Mouse (Mus musculus): ENCODE data around the gene Tlr3. TPM values are rescaled to one million over a fixed set of nuclear protein-coding genes. Genes with fewer than 3 reads are reported as not detected.

Gene Tlr3
- polyA plus RNA-seq, 1 experiment from 2014 or later, result 1.7 TPM

DNA sequence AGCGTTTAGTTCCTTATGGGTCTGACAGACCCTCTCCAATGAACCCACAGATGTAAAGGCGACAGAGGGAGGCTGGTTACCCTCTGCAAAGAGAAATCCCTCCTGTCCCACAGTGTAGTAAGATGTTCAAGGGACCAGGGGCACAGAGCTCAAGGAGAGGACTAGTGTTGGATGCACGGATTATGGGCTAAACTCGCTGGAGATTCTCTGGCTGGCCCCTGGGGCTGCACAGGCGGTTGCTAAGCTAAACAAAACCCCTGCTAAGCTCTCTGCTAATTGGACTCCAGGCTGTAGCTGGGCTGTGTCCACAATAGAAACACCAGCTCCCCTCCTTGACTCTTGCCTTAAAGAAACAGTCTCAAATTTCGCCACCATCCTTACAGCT, 28.9 kb downstream of the Tlr3 start, which contains the start of gene Fam149a:
TSS of gene Fam149a (minus strand) at position 329 of the 385 bp plus-strand sequence.
- Histone ChIP-seq H3K36me3 (replicated peaks; ENCODE audit: insufficient read depth, low read length) (no peaks in the 10 kb centered on the region), H3K27me3 (ENCODE audit: insufficient read depth, low read length) (peaks cover 5% of the 10 kb centered on the region; the same call in 1 of the 2 replicates), H3K4me1 (ENCODE audit: insufficient read depth) (peaks cover 9% of the 10 kb centered on the region; the same call in 1 of the 2 replicates), H3K4me2 (ENCODE audit: low read depth, low read length) (peak within 1 kb of the TSS; percentile 51), H3K4me3 (ENCODE audit: low read depth, low read length) (peak within 1 kb of the TSS; percentile 10; the same call in 1 of the 2 replicates), H3K9me3 (ENCODE audit: low read length) (no peaks in the 10 kb centered on the region), H3K9ac (replicated peaks) (no peak within 1 kb of the TSS), H3K27ac (ENCODE audit: low read depth) (no peak within 1 kb of the TSS)
- 13% methylated on average over 6 of the region's 6 CpGs for WGBS (ENCODE audit: insufficient replicate concordance)
- no peak for DNase-seq
- no peak for ATAC-seq
- no peak for TF ChIP-seq EP300 (IDR thresholded peaks at IDR 0.05; ENCODE audit: low read depth)
- no peak for TF ChIP-seq CTCF (IDR thresholded peaks at IDR 0.05; ENCODE audit: low read depth)

DNA sequence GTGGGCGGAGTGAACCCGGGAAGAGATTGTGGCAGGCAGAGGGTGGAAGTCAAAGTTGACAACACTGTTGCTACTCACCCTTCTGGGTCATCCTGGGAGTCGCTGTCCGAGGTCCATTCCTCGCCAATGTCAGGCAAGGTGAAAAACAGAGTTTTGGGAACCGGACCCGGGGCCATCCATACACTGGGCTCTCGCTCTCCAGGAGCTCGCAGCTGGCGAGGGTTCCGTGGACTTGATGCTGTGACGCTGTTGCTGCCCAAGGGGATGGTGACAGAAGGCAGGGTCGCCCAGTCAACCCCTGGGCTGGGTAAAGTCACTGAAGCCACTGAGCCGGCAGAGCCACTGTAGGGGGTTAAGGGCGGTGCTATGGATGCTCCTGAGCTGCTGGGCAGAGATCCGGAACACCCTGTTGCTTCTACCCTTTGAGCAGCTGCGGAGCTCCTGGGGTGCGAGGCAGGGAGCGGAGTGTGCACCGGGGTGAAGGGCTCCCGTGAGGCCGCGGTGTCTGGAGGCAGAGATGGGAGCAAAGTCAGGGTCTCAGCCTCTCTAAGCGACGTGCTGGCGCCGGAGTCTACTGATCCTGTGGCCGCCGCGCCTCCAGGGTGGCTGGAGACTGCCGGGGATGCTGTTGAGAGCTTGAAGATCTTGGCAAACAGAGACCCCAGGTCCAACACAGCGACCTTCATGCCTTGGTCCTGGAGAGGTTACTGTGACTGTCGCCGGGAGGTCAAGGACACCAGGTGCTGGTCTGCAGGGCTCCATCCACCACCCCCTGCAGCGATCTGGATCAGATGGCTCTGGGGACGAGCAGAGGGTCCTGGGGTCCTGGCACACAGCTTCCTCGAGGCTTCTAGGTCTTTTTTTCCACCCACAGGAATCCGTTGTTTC, 29.6 kb downstream of the Tlr3 start:
- no peak for ATAC-seq
- H3K4me2 ChIP-seq (ENCODE audit: low read depth, low read length), result peak overlapping the region; percentile 51
- no peak overlapping the region for H3K27ac ChIP-seq (ENCODE audit: low read depth)
- WGBS (ENCODE audit: insufficient replicate concordance), result 5% methylated on average over 38 of the region's 38 CpGs
- DNase-seq, result no peak
- H3K36me3 ChIP-seq (replicated peaks; ENCODE audit: insufficient read depth, low read length), result no peaks in the 10 kb centered on the region
- H3K27me3 ChIP-seq (ENCODE audit: insufficient read depth, low read length), result peaks cover 5% of the 10 kb centered on the region; the same call in 1 of the 2 replicates
- H3K4me3 ChIP-seq (ENCODE audit: low read depth, low read length), result peak overlapping the region; percentile 10; the same call in 1 of the 2 replicates
- peaks cover 9% of the 10 kb centered on the region; the same call in 1 of the 2 replicates for H3K4me1 ChIP-seq (ENCODE audit: insufficient read depth)
- H3K9me3 ChIP-seq (ENCODE audit: low read length), result no peaks in the 10 kb centered on the region
- TF ChIP-seq CTCF (IDR thresholded peaks at IDR 0.05; ENCODE audit: low read depth) (no peak), EP300 (IDR thresholded peaks at IDR 0.05; ENCODE audit: low read depth) (no peak)
- H3K9ac ChIP-seq (replicated peaks), result no peak overlapping the region

DNA sequence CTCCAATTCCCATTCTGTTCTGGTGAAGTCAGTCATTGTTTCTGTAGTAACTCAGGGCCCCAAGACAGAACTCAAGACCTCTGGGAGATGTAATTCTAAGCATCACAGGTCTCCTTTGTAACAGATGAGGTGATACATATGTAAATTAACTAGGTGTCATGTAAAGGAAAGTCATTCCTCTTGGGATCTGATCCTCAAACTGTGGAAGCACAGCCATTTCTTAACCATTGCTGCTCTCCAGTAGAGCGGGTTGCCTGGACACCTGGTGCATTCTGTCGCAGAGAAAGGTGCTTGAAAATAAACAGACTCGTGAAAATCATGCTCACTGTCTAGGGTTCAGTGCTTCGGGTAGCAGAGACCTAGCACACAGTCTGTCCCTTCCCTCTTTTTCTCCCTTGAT, 30.3 kb downstream of the Tlr3 start:
- Histone ChIP-seq H3K9me3 (ENCODE audit: low read length) (no peaks in the 10 kb centered on the region), H3K9ac (replicated peaks) (no peak overlapping the region), H3K4me1 (ENCODE audit: insufficient read depth) (peaks cover 9% of the 10 kb centered on the region; the same call in 1 of the 2 replicates), H3K4me3 (ENCODE audit: low read depth, low read length) (no peak overlapping the region), H3K27ac (ENCODE audit: low read depth) (no peak overlapping the region), H3K36me3 (replicated peaks; ENCODE audit: insufficient read depth, low read length) (no peaks in the 10 kb centered on the region), H3K27me3 (ENCODE audit: insufficient read depth, low read length) (peaks cover 5% of the 10 kb centered on the region; the same call in 1 of the 2 replicates), H3K4me2 (ENCODE audit: low read depth, low read length) (no peak overlapping the region)
- ATAC-seq (no peak), DNase-seq (no peak)
- TF ChIP-seq EP300 (IDR thresholded peaks at IDR 0.05; ENCODE audit: low read depth), result no peak
- TF ChIP-seq CTCF (IDR thresholded peaks at IDR 0.05; ENCODE audit: low read depth), result no peak
- 20% methylated on average over 4 of the region's 4 CpGs for WGBS (ENCODE audit: insufficient replicate concordance)

DNA sequence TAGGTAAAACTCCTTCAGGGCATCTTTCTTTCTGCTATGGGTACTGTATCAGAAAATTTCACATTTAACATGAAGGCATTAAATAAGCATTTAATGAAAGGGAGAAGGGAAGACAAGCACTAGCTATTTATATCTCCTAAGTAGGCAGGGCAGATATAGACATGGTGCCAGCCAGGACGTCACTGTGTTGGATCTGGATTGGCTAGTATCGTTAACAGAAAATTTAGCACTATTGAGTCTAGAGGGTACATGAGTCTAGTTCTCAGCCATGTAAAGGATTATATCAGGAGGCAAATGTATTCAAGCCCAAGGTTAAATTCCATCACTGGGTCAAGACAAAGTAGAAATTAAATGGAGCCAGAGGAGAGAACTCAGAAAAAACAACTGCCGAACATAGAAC, 36.8 kb downstream of the Tlr3 start:
- H3K4me1 ChIP-seq (ENCODE audit: insufficient read depth), result no peaks in the 10 kb centered on the region
- H3K27me3 ChIP-seq (ENCODE audit: insufficient read depth, low read length), result no peaks in the 10 kb centered on the region
- H3K27ac ChIP-seq (ENCODE audit: low read depth), result no peak overlapping the region
- no peak overlapping the region for H3K4me3 ChIP-seq (ENCODE audit: low read depth, low read length)
- DNase-seq (no peak), ATAC-seq (no peak)
- H3K4me2 ChIP-seq (ENCODE audit: low read depth, low read length), result no peak overlapping the region
- TF ChIP-seq CTCF (IDR thresholded peaks at IDR 0.05; ENCODE audit: low read depth) (no peak), EP300 (IDR thresholded peaks at IDR 0.05; ENCODE audit: low read depth) (no peak)
- 79% methylated on average over 3 of the region's 3 CpGs for WGBS (ENCODE audit: insufficient replicate concordance)
- H3K9me3 ChIP-seq (ENCODE audit: low read length), result no peaks in the 10 kb centered on the region
- H3K9ac ChIP-seq (replicated peaks), result no peak overlapping the region
- no peaks in the 10 kb centered on the region for H3K36me3 ChIP-seq (replicated peaks; ENCODE audit: insufficient read depth, low read length)

- Histone ChIP-seq H3K27ac (ENCODE audit: low read depth) (no peak overlapping the region), H3K9me3 (ENCODE audit: low read length) (no peaks in the 10 kb centered on the region), H3K9ac (replicated peaks) (no peak overlapping the region), H3K27me3 (ENCODE audit: insufficient read depth, low read length) (no peaks in the 10 kb centered on the region), H3K4me3 (ENCODE audit: low read depth, low read length) (no peak overlapping the region), H3K4me1 (ENCODE audit: insufficient read depth) (no peaks in the 10 kb centered on the region), H3K36me3 (replicated peaks; ENCODE audit: insufficient read depth, low read length) (no peaks in the 10 kb centered on the region), H3K4me2 (ENCODE audit: low read depth, low read length) (no peak overlapping the region)
- ATAC-seq (no peak), DNase-seq (no peak)
- no peak for TF ChIP-seq CTCF (IDR thresholded peaks at IDR 0.05; ENCODE audit: low read depth)
- TF ChIP-seq EP300 (IDR thresholded peaks at IDR 0.05; ENCODE audit: low read depth), result no peak
- 27% methylated on average over 1 of the region's 1 CpGs for WGBS (ENCODE audit: insufficient replicate concordance)
Measured at GRCm38 (mm10) chr8:45367154-45367553, 43.7 kb downstream of the Tlr3 start.

- TF ChIP-seq EP300 (IDR thresholded peaks at IDR 0.05; ENCODE audit: low read depth) (no peak), CTCF (IDR thresholded peaks at IDR 0.05; ENCODE audit: low read depth) (no peak)
- no peak for DNase-seq
- peak; percentile 50 for ATAC-seq
- no peak overlapping the region for H3K4me3 ChIP-seq (ENCODE audit: low read depth, low read length)
- no peaks in the 10 kb centered on the region for H3K36me3 ChIP-seq (replicated peaks; ENCODE audit: insufficient read depth, low read length)
- H3K27ac ChIP-seq (ENCODE audit: low read depth), result no peak overlapping the region
- H3K27me3 ChIP-seq (ENCODE audit: insufficient read depth, low read length), result no peaks in the 10 kb centered on the region
- no peak overlapping the region for H3K4me2 ChIP-seq (ENCODE audit: low read depth, low read length)
- H3K4me1 ChIP-seq (ENCODE audit: insufficient read depth), result no peaks in the 10 kb centered on the region
- H3K9me3 ChIP-seq (ENCODE audit: low read length), result no peaks in the 10 kb centered on the region
- H3K9ac ChIP-seq (replicated peaks), result no peak overlapping the region
- WGBS (ENCODE audit: insufficient replicate concordance), result 77% methylated on average over 1 of the region's 1 CpGs
Measured at GRCm38 (mm10) chr8:45363220-45363619, 47.7 kb downstream of the Tlr3 start.
